ENCODE assay signal across 27 mouse cellular contexts in genomic region chr4:142570712-142571111, GRCm38 (mm10).
A peak's percentile ranks its signal among the peaks of the same experiment; 100 is the strongest.
DNase-seq lines count a peak whose midpoint lies in the region; ATAC-seq and TF ChIP-seq lines count a peak whose summit lies in the region.
"Had no signal": no experiment of that assay in that cellular context is flagged by ENCODE, and none has a peak within 500 bp of the region (broad histone marks: within the 10 kb centered on the region; RNA-seq: fewer than 3 reads in every experiment).

No protein-coding gene starts in this region.

- no peak overlapping the region for H3K4me2 ChIP-seq in hindbrain, embryonic 13.5 days
- H3K4me2 ChIP-seq in hindbrain, postnatal 0 days (ENCODE audit: low read depth, low read length): no peak overlapping the region
- H3K4me2 ChIP-seq in midbrain, embryonic 14.5 days (ENCODE audit: low read length): no peak overlapping the region
- H3K4me2 ChIP-seq: heart, embryonic 11.5 days; intestine, embryonic 15.5 days; liver, embryonic 12.5 days had no signal

- H3K27me3 ChIP-seq in hindbrain, embryonic 13.5 days: no peaks in the 10 kb centered on the region
- H3K27me3 ChIP-seq in hindbrain, postnatal 0 days (ENCODE audit: insufficient read depth, low read length): no peaks in the 10 kb centered on the region
- H3K27me3 ChIP-seq in midbrain, embryonic 14.5 days (ENCODE audit: control insufficient read depth, insufficient read depth, low read length): no peaks in the 10 kb centered on the region
- H3K27me3 ChIP-seq in midbrain, embryonic 10.5 days (ENCODE audit: low read depth, poor library complexity, severe bottlenecking): no peaks in the 10 kb centered on the region
- H3K27me3 ChIP-seq: CH12.LX; intestine, embryonic 15.5 days; liver, embryonic 12.5 days; megakaryocyte, embryonic 14.5 days had no signal

- H3K9me3 ChIP-seq in hindbrain, embryonic 13.5 days: no peaks in the 10 kb centered on the region
- H3K9me3 ChIP-seq in hindbrain, postnatal 0 days (ENCODE audit: low read length): no peaks in the 10 kb centered on the region
- H3K9me3 ChIP-seq in midbrain, embryonic 14.5 days (ENCODE audit: control insufficient read depth, low read length): no peaks in the 10 kb centered on the region
- no peaks in the 10 kb centered on the region for H3K9me3 ChIP-seq in midbrain, embryonic 10.5 days (replicated peaks)
- H3K9me3 ChIP-seq: intestine, embryonic 15.5 days; liver, embryonic 12.5 days had no signal

- ATAC-seq in hindbrain, embryonic 13.5 days (ENCODE audit: low FRiP score): no peak
- no peak for ATAC-seq in hindbrain, postnatal 0 days
- no peak for ATAC-seq in midbrain, embryonic 14.5 days (ENCODE audit: low FRiP score, low TSS enrichment)
- ATAC-seq in hematopoietic stem cell, adult 5-6 weeks (replicated peaks in 1 of 2; ENCODE audit: insufficient read depth in 1 of 2, low FRiP score in 2 of 2, low TSS enrichment in 1 of 2, low read depth in 1 of 2, poor library complexity in 2 of 2, severe bottlenecking in 2 of 2): peak; percentile 76 to 80; a peak in 3 of 4 replicates
- ATAC-seq: intestine, embryonic 15.5 days; liver, embryonic 12.5 days; liver, postnatal 0 days had no signal

- peak overlapping the region; percentile 31 for H3K27ac ChIP-seq in hindbrain, embryonic 13.5 days
- no peak overlapping the region for H3K27ac ChIP-seq in hindbrain, postnatal 0 days
- H3K27ac ChIP-seq in midbrain, embryonic 14.5 days (replicated peaks; ENCODE audit: low read depth, low read length): no peak overlapping the region
- no peak overlapping the region for H3K27ac ChIP-seq in midbrain, embryonic 10.5 days (replicated peaks)
- H3K27ac ChIP-seq: intestine, embryonic 15.5 days; liver, embryonic 12.5 days had no signal

- H3K4me1 ChIP-seq in hindbrain, embryonic 13.5 days (replicated peaks): peaks cover 15% of the 10 kb centered on the region
- peaks cover 3% of the 10 kb centered on the region; the same call in 1 of the 2 replicates for H3K4me1 ChIP-seq in hindbrain, postnatal 0 days (ENCODE audit: insufficient read depth, low read length)
- 0 out of 2 replicates have a peak, but pooled peaks cover 2% of the 10 kb centered on the region for H3K4me1 ChIP-seq in midbrain, embryonic 14.5 days (ENCODE audit: control insufficient read depth, insufficient read depth, low read length)
- peaks cover 19% of the 10 kb centered on the region for H3K4me1 ChIP-seq in midbrain, embryonic 10.5 days
- H3K4me1 ChIP-seq: intestine, embryonic 15.5 days; liver, embryonic 12.5 days; megakaryocyte, embryonic 14.5 days had no signal

- H3K9ac ChIP-seq in hindbrain, embryonic 13.5 days: no peak overlapping the region
- H3K9ac ChIP-seq in hindbrain, postnatal 0 days (replicated peaks; ENCODE audit: low read length): no peak overlapping the region
- H3K9ac ChIP-seq in midbrain, embryonic 14.5 days (replicated peaks; ENCODE audit: low read length): no peak overlapping the region
- H3K9ac ChIP-seq: intestine, embryonic 15.5 days; liver, embryonic 12.5 days; liver, postnatal 0 days had no signal

- no peak for DNase-seq in hindbrain, postnatal 0 days (ENCODE audit: low spot score)
- peak; percentile 43 for DNase-seq in midbrain, embryonic 14.5 days
- no peak for DNase-seq in midbrain, embryonic 10.5 days (ENCODE audit: low spot score)
- no peak for DNase-seq in B cell, adult 2 months
- DNase-seq in left cerebral cortex, adult 9 months (ENCODE audit: low spot score in 2 of 2): no peak
- DNase-seq: adrenal gland, adult 8-10 months; cerebellum, adult 11 months; cerebellum, adult 9-10 months; cerebellum, postnatal 36 days; gastrocnemius, postnatal 36 days; heart, adult 18-20 months; heart, postnatal 36 days; kidney, adult 2 months; kidney, postnatal 4 days; left cerebral cortex, postnatal 4 days; liver, postnatal 0 days; lung, postnatal 4 days; right cerebral cortex, adult 18-20 months; spleen, adult 18-20 months; thymus, postnatal 14 days had no signal

- H3K36me3 ChIP-seq in hindbrain, embryonic 13.5 days: no peaks in the 10 kb centered on the region
- no peaks in the 10 kb centered on the region for H3K36me3 ChIP-seq in hindbrain, postnatal 0 days (ENCODE audit: insufficient read depth, low read length)
- H3K36me3 ChIP-seq in midbrain, embryonic 14.5 days (ENCODE audit: control insufficient read depth, insufficient read depth, low read length): no peaks in the 10 kb centered on the region
- H3K36me3 ChIP-seq in midbrain, embryonic 10.5 days: no peaks in the 10 kb centered on the region
- H3K36me3 ChIP-seq: intestine, embryonic 15.5 days; liver, embryonic 12.5 days had no signal

- 78% methylated on average over 7 of the region's 7 CpGs for WGBS in hindbrain, embryonic 13.5 days
- WGBS in hindbrain, postnatal 0 days: 64% methylated on average over 7 of the region's 7 CpGs
- WGBS in midbrain, embryonic 14.5 days: 77% methylated on average over 7 of the region's 7 CpGs
- WGBS in midbrain, embryonic 10.5 days: 84% methylated on average over 7 of the region's 7 CpGs

- H3K4me3 ChIP-seq in hindbrain, embryonic 13.5 days: no peak overlapping the region
- no peak overlapping the region for H3K4me3 ChIP-seq in hindbrain, postnatal 0 days (ENCODE audit: low read length)
- no peak overlapping the region for H3K4me3 ChIP-seq in midbrain, embryonic 14.5 days (replicated peaks; ENCODE audit: low read depth, low read length)
- H3K4me3 ChIP-seq in midbrain, embryonic 10.5 days: no peak overlapping the region
- H3K4me3 ChIP-seq: intestine, embryonic 15.5 days; liver, embryonic 12.5 days; megakaryocyte, embryonic 14.5 days had no signal

- no peak for TF ChIP-seq CTCF in hindbrain, postnatal 0 days (IDR thresholded peaks at IDR 0.05; ENCODE audit: low read depth)

Comparison
In these comparisons a context has a peak if more than half of its experiments do, and no peak if none do; other contexts are left out.
1. ATAC-seq: peak in hematopoietic stem cell, adult 5-6 weeks (2 of 2); none in hindbrain, embryonic 13.5 days (single experiment), hindbrain, postnatal 0 days (single experiment) and midbrain, embryonic 14.5 days (single experiment).